Comparison of ENCODE assay signal across 17 mouse cellular contexts in genomic region chr1:66321136-66321502, GRCm38 (mm10).
DNase-seq lines count a peak whose midpoint lies in the region; ATAC-seq and TF ChIP-seq lines count a peak whose summit lies in the region.
"Had no signal": no experiment of that assay in that cellular context is flagged by ENCODE, and none has a peak within 500 bp of the region (broad histone marks: within the 10 kb centered on the region; RNA-seq: fewer than 3 reads in every experiment).

No protein-coding gene starts in this region.

- H3K4me3 ChIP-seq in layer of hippocampus, adult 2 months, result peak overlapping the region; percentile 65
- H3K4me3 ChIP-seq in forebrain, postnatal 0 days (ENCODE audit: low read depth, low read length), result peak overlapping the region; percentile 52
- no peak overlapping the region for H3K4me3 ChIP-seq in midbrain, embryonic 10.5 days
- peak overlapping the region; percentile 13; the same call in 1 of the 2 replicates for H3K4me3 ChIP-seq in neural tube, embryonic 13.5 days
- H3K4me3 ChIP-seq: erythroblast, embryonic 14.5 days; heart, embryonic 12.5 days; myocyte had no signal

- peaks cover 21% of the 10 kb centered on the region for H3K4me1 ChIP-seq in forebrain, postnatal 0 days (ENCODE audit: insufficient read depth)
- H3K4me1 ChIP-seq in midbrain, embryonic 10.5 days, result peaks cover 31% of the 10 kb centered on the region
- H3K4me1 ChIP-seq in neural tube, embryonic 13.5 days (replicated peaks), result peaks cover 44% of the 10 kb centered on the region
- H3K4me1 ChIP-seq: heart, embryonic 12.5 days had no signal

- H3K9ac ChIP-seq in forebrain, postnatal 0 days, result peak overlapping the region; percentile 70
- H3K9ac ChIP-seq in neural tube, embryonic 13.5 days, result peak overlapping the region; percentile 54
- H3K9ac ChIP-seq: heart, embryonic 12.5 days; lung, embryonic 14.5 days had no signal

- no peak for ATAC-seq in forebrain, postnatal 0 days
- ATAC-seq in neural tube, embryonic 13.5 days (ENCODE audit: low read depth), result peak; percentile 28
- ATAC-seq in megakaryocyte progenitor cell, adult 5-6 weeks (replicated peaks; ENCODE audit: poor library complexity), result no peak

- peak overlapping the region; percentile 59 for H3K4me2 ChIP-seq in forebrain, postnatal 0 days (ENCODE audit: low read depth)
- H3K4me2 ChIP-seq in neural tube, embryonic 13.5 days, result peak overlapping the region; percentile 70
- H3K4me2 ChIP-seq: lung, embryonic 14.5 days had no signal

- 0% methylated on average over 1 of the region's 1 CpGs for WGBS in forebrain, postnatal 0 days
- WGBS in midbrain, embryonic 10.5 days, result 47% methylated on average over 1 of the region's 1 CpGs
- WGBS in neural tube, embryonic 13.5 days, result 20% methylated on average over 1 of the region's 1 CpGs

- no peaks in the 10 kb centered on the region for H3K9me3 ChIP-seq in forebrain, postnatal 0 days (ENCODE audit: low read length)
- H3K9me3 ChIP-seq in midbrain, embryonic 10.5 days (replicated peaks), result no peaks in the 10 kb centered on the region
- no peaks in the 10 kb centered on the region for H3K9me3 ChIP-seq in neural tube, embryonic 13.5 days
- H3K9me3 ChIP-seq: heart, embryonic 12.5 days had no signal

- peak overlapping the region; percentile 97 for H3K27ac ChIP-seq in layer of hippocampus, adult 2 months
- H3K27ac ChIP-seq in forebrain, postnatal 0 days (ENCODE audit: low read depth, low read length), result peak overlapping the region; percentile 96
- H3K27ac ChIP-seq in midbrain, embryonic 10.5 days (replicated peaks), result peak overlapping the region; percentile 64; the same call in 1 of the 2 replicates
- H3K27ac ChIP-seq in neural tube, embryonic 13.5 days (replicated peaks), result peak overlapping the region; percentile 97

- no peaks in the 10 kb centered on the region for H3K36me3 ChIP-seq in forebrain, postnatal 0 days (ENCODE audit: insufficient read depth)
- no peaks in the 10 kb centered on the region for H3K36me3 ChIP-seq in midbrain, embryonic 10.5 days
- H3K36me3 ChIP-seq in neural tube, embryonic 13.5 days, result no peaks in the 10 kb centered on the region
- H3K36me3 ChIP-seq: heart, embryonic 12.5 days had no signal

- no peaks in the 10 kb centered on the region for H3K27me3 ChIP-seq in forebrain, postnatal 0 days (ENCODE audit: insufficient read depth, low read length)
- no peaks in the 10 kb centered on the region for H3K27me3 ChIP-seq in midbrain, embryonic 10.5 days (ENCODE audit: low read depth, poor library complexity, severe bottlenecking)
- H3K27me3 ChIP-seq in neural tube, embryonic 13.5 days, result no peaks in the 10 kb centered on the region
- H3K27me3 ChIP-seq: heart, embryonic 12.5 days had no signal

- no peak for DNase-seq in layer of hippocampus, adult 2 months (ENCODE audit: low spot score in 2 of 2)
- no peak for DNase-seq in layer of hippocampus, postnatal 14 days (ENCODE audit: low spot score in 2 of 2)
- no peak for DNase-seq in forebrain, postnatal 0 days
- DNase-seq in midbrain, embryonic 10.5 days (ENCODE audit: low spot score), result no peak
- DNase-seq in layer of hippocampus, postnatal 10 days (ENCODE audit: low spot score in 2 of 2), result no peak
- DNase-seq in frontal cortex, postnatal 25 days (ENCODE audit: low spot score in 2 of 2), result no peak
- DNase-seq: adrenal gland, postnatal 36 days; gastrocnemius, postnatal 10 days; heart, postnatal 4 days; kidney, adult 11 months; lung, embryonic 14.5 days; thymus, adult 18-20 months had no signal

- no peak for TF ChIP-seq CTCF in layer of hippocampus, adult 2 months (conservative IDR thresholded peaks at IDR 0.05)
- no peak for TF ChIP-seq CTCF in forebrain, postnatal 0 days (IDR thresholded peaks at IDR 0.05; ENCODE audit: low read depth)
